Mouse (Mus musculus): Measurements from ENCODE around the gene Ankrd63.

Gene Ankrd63

GRCm38 (mm10) chr2:118726873-118727272 is 23.1 kb upstream of the Ankrd63 start:
- 93% methylated on average over 2 of the region's 2 CpGs for WGBS

GRCm38 (mm10) chr2:118725511-118725910 is 21.7 kb upstream of the Ankrd63 start:
- WGBS: 89% methylated on average over 4 of the region's 4 CpGs

- WGBS: 86% methylated on average over 15 of the region's 15 CpGs
These were observed 20.1 kb upstream of the Ankrd63 start for GRCm38 (mm10) chr2:118723693-118724486.

- 94% methylated on average over 5 of the region's 5 CpGs for WGBS
These were observed 12.9 kb upstream of the Ankrd63 start for GRCm38 (mm10) chr2:118716677-118717076.

- WGBS: 23% methylated on average over 4 of the region's 4 CpGs
These were observed 10.5 kb upstream of the Ankrd63 start for GRCm38 (mm10) chr2:118714230-118714629.

- WGBS: 87% methylated on average over 6 of the region's 6 CpGs
These were observed 9.9 kb upstream of the Ankrd63 start for GRCm38 (mm10) chr2:118713631-118714030.

- 2% methylated on average over 36 of the region's 36 CpGs for WGBS
These were observed 7.3 kb upstream of the Ankrd63 start for GRCm38 (mm10) chr2:118711038-118711494.

- 76% methylated on average over 4 of the region's 4 CpGs for WGBS
These were observed 6.0 kb upstream of the Ankrd63 start for GRCm38 (mm10) chr2:118709655-118710221.

- WGBS: 80% methylated on average over 4 of the region's 4 CpGs
These were observed 4.7 kb upstream of the Ankrd63 start for GRCm38 (mm10) chr2:118708472-118708871.

GRCm38 (mm10) chr2:118706436-118706835 is 2.7 kb upstream of the Ankrd63 start:
- 29% methylated on average over 6 of the region's 6 CpGs for WGBS

GRCm38 (mm10) chr2:118702883-118703761 is 641 bp downstream of the Ankrd63 start:
- under 1% methylated on average over 93 of the region's 93 CpGs for WGBS

- WGBS: 20% methylated on average over 51 of the region's 51 CpGs
These were observed 1.5 kb downstream of the Ankrd63 start for GRCm38 (mm10) chr2:118701971-118702882.

GRCm38 (mm10) chr2:118701161-118701560 is 2.6 kb downstream of the Ankrd63 start:
- 38% methylated on average over 5 of the region's 5 CpGs for WGBS

- WGBS: 8% methylated on average over 32 of the region's 32 CpGs
These were observed 3.3 kb downstream of the Ankrd63 start for GRCm38 (mm10) chr2:118700179-118701062.

GRCm38 (mm10) chr2:118697955-118698354 is 5.8 kb downstream of the Ankrd63 start:
- 51% methylated on average over 7 of the region's 7 CpGs for WGBS

GRCm38 (mm10) chr2:118697311-118697877 is 6.4 kb downstream of the Ankrd63 start:
- 49% methylated on average over 5 of the region's 5 CpGs for WGBS

- WGBS: 60% methylated on average over 21 of the region's 21 CpGs
These were observed 7.1 kb downstream of the Ankrd63 start for GRCm38 (mm10) chr2:118696451-118697308.

GRCm38 (mm10) chr2:118695677-118696232 is 8.0 kb downstream of the Ankrd63 start:
- WGBS: 36% methylated on average over 11 of the region's 11 CpGs

All from cerebral cortex, adult 2 months (tissue).